Mouse (Mus musculus): ENCODE measurements around the gene Agrp.

The Agrp gene

GRCm38 (mm10) chr8:105621841-105622240 is 15.4 kb downstream of the Agrp start:
- WGBS: 7% methylated on average over 4 of the region's 4 CpGs

DNA sequence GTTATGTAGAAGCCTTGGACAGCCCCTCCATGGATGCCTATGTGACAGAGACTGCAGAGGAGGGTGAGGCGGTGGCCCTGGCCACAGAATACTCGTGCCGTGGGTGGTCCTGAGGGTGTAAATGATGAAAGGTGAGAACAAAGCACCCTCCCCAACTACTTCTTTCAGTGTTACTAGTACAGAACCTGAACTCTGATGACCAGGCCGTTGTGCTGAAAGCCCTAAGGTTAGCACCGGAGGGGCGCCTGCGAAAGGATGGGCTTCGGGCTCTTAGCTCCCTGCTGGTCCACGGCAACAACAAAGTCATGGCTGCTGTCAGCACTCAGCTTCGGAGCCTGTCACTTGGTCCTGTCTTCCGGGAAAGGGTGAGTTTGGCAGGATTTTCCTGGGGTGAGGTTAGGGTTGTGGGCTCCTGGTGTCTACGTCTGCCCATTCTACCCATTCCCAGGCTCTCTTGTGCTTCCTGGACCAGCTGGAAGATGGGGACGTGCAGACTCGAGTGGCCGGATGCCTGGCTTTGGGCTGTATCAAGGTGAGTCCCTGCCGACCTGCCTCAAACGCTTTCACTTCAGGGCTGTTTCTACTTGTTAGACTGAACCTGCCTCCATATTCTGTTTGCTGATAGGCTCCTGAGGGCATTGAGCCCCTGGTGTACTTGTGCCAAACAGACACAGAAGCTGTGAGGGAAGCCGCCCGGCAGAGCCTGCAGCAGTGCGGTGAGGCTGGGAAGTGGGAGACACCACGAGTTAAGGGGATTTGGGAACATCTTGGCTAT is 16.1 kb downstream of the Agrp start:
- 64% methylated on average over 21 of the region's 21 CpGs for WGBS

DNA sequence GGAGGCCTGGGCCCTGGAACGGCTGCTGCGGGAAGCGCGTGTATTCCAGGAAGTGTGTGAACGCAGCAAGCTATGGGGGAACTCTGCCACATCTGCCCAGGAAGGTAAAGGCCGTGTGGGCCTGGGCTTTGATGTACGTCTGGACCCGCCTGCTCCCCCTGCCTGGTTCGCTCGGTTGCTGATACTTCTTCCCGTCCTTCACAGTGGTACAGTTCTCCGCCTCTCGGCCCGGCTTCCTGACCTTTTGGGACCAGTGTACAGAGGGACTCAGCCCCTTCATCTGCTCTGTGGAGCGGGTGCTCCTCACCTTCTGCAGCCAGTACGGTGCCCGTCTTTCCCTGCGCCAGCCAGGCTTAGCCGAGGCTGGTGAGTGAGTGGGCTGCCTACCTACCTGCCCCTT is 17.0 kb downstream of the Agrp start:
- WGBS: 74% methylated on average over 19 of the region's 19 CpGs

DNA sequence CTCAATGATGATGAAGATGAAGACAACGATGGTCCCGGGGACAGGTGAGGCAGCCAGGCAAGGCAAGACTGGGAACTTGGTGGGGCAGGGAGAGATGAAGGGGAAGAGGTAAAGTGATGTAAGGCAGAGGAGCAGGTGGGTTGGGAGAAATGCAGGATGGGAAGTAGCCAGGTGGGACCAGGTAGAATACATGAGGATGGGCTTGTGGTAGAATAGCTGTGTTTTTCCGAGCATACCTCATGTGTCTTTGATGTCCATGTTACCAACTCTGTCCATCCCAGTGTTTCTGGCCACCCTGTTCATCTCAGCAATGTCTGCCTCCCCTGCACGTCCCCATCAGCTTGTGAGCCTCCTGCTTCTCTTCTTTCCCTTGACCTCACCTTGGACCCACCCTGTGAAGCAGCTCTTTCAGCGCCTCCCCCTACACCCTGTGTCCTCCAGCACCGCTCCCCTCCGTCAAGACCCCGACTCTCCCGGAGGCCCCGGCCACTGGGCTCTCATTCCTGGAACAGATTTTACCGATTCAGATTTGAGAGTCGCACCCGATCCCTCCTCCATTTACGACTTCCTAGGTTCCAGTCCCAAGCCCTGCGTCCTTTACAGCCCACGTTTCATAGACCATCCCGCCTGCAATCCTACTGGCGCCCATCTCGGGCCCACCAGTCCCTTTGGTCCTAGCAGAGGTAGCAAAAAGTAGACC is 18.2 kb downstream of the Agrp start:
- WGBS: 95% methylated on average over 19 of the region's 19 CpGs

DNA sequence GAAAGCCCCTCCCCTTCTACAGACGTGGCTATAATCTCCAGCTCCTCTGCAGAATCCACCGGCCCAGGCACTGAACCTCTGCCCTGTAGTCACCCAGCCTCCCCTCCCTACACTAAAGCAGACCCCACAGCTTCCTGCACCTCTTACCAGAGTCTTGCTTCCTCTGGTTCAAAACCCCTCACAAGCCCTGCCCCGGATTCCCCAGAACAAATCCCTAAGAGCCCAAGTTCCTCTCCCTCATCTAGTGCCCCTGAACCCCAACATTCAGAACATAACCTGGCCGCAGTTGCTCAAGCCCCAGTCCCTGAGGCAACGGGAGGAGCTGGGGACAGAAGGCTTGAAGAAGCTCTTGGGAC is 18.9 kb downstream of the Agrp start:
- WGBS: 88% methylated on average over 5 of the region's 5 CpGs

GRCm38 (mm10) chr8:105617451-105618278 is 19.5 kb downstream of the Agrp start:
- WGBS: 82% methylated on average over 21 of the region's 21 CpGs

- WGBS: 60% methylated on average over 9 of the region's 9 CpGs
These were observed 21.3 kb downstream of the Agrp start for GRCm38 (mm10) chr8:105615942-105616341.

GRCm38 (mm10) chr8:105613830-105614511 is 23.2 kb downstream of the Agrp start:
- WGBS: 14% methylated on average over 50 of the region's 50 CpGs

GRCm38 (mm10) chr8:105613037-105613436 is 24.2 kb downstream of the Agrp start:
- 19% methylated on average over 20 of the region's 20 CpGs for WGBS

DNA sequence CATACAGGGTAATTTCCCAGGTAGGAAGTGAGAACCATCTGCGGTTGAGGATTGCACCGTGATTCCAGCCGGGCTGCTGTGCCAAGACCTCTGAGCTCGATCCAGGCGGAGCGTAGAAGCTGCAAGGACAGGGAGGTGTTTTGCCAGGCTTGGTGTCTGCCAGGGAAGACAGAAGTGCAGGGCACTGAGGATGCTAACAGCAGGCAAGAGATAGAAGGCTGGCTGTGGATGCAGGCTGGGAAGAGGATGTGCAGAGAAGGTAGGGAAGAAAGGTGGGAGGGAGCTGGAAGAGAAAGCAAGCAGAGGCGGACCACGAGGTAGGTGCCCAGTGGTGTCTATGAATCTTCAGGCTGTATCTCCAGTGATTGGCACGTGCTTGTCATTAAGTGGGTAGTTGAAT is 25.4 kb downstream of the Agrp start:
- WGBS: 36% methylated on average over 9 of the region's 9 CpGs

- 49% methylated on average over 4 of the region's 4 CpGs for WGBS
These were observed 27.4 kb downstream of the Agrp start for GRCm38 (mm10) chr8:105609771-105610170.

GRCm38 (mm10) chr8:105609355-105609754 is 27.8 kb downstream of the Agrp start:
- WGBS: 62% methylated on average over 2 of the region's 2 CpGs

GRCm38 (mm10) chr8:105607684-105608083 is 29.5 kb downstream of the Agrp start:
- WGBS: 29% methylated on average over 4 of the region's 4 CpGs

DNA sequence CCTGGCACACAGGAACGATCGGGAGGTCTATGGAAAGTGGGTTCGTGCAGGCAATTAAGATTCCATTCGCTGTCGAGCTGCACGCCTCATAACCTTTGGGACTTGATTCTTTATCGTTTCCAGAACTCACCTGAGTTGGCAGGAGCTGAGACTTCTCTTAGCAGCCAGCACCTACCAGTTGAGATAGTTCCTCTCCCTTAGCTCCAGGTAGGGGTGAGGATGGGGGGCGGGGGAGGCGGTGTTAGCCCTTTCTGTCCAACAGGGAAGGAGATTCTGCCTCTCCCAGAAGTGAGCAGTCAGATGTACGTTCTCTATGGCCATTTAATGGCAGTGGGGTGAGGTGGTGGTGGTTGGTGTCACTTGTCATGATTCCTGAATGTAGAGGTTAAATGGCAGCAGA is 30.1 kb downstream of the Agrp start:
- WGBS: 8% methylated on average over 10 of the region's 10 CpGs

- 2% methylated on average over 30 of the region's 30 CpGs for WGBS
These were observed 30.8 kb downstream of the Agrp start for GRCm38 (mm10) chr8:105606189-105607023.

GRCm38 (mm10) chr8:105605491-105606188 is 31.6 kb downstream of the Agrp start:
- WGBS: under 1% methylated on average over 39 of the region's 39 CpGs

GRCm38 (mm10) chr8:105604804-105605381 is 32.3 kb downstream of the Agrp start, which contains the start of gene Ripor1:
TSS of gene Ripor1 (plus strand) at chr8:105605255.
- under 1% methylated on average over 40 of the region's 42 CpGs for WGBS

DNA sequence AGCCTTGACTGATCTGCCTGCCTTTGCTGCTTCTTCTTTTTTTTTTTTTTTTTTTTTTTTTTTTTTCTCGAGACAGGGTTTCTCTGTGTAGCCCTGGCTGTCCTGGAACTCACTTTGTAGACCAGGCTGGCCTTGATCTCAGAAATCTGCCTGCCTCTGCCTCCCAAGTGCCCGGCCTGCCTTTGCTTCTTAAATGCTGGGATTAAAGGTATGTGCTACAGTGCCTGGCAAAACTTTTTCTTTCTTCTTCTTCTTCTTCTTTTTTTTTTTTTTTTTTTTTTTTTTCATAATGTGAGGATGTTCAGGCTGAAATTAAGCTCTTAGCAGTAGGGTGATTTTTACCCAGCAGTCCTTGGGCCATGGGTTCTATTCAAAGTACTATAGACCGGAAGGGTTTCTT is 34.7 kb downstream of the Agrp start:
- 97% methylated on average over 2 of the region's 3 CpGs for WGBS

DNA sequence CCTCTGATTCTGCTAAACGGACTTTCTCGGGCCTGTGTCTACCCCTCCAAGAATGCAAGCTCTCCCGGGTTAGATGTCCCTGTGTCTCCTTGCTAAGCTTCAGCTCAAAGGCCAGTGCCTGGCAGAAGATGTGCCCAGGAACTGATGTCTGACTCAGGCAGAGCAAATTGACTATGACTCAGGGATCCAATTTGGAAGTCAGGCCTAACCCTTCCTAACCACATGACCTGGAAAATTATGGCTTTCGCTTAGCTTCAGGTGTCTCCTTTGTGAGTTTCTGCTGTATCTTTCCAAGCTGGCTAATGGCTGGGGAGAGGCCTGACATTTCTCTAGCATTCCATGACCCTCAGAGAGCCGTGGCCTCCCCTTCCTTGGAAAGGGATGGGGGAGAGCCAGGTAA is 35.9 kb downstream of the Agrp start:
- WGBS: 80% methylated on average over 5 of the region's 5 CpGs

- 89% methylated on average over 6 of the region's 6 CpGs for WGBS
These were observed 38.4 kb downstream of the Agrp start for GRCm38 (mm10) chr8:105598777-105599176.
